Mouse (Mus musculus): ENCODE measurements around the gene Aff3. TPM values are rescaled to one million over a fixed set of nuclear protein-coding genes. Genes with fewer than 3 reads are reported as not detected.

Aff3 gene
- polyA plus RNA-seq, 1 experiment from 2014 or later: 2.1 TPM

DNA sequence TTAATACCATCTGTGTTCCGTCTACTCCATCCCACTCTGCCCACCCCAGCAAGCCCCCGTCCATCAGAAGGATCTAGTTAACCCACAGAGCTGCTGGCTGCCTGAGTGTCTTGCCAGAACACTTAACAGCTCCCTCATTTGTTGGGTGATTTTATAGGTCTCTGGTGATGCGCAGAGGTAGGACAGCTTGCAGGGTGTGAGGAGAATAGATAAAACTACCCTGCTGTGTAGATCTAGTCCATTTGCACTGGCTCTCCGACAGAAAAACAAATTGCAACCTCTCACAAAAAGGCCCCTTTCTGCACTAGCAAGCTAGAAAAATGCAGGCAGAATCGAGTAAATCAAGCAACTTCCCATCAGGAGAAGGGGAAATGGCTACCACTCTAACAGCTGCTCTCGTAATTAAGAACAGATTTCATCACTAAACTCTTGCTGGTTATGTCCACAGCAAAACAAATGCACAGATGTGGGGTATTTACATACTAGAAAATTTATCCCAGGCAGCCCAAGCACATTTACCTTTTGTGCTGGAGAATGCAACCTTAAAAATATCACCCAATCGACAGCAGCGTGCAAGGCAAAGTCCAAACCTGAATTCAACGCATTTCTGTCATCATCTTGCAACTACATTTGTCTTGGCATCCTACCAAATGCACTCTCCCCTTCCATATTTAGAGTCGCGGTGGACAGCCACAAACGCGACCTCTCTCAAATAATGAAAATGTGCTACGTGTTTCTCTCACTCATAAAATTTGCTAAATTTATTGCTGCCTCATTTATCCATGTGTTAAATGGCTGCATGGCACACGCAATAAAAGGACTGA is 152.3 kb downstream of the Aff3 start:
- no peak overlapping the region for H3K9ac ChIP-seq (ENCODE audit: low read depth, low read length)
- no peak overlapping the region for H3K27ac ChIP-seq (ENCODE audit: low read depth, low read length)
- no peaks in the 10 kb centered on the region for H3K27me3 ChIP-seq (replicated peaks; ENCODE audit: control insufficient read depth, insufficient read depth, low read length)
- H3K4me1 ChIP-seq (replicated peaks; ENCODE audit: control insufficient read depth, insufficient read depth, low read length): no peaks in the 10 kb centered on the region
- no peaks in the 10 kb centered on the region for H3K36me3 ChIP-seq (ENCODE audit: control insufficient read depth, insufficient read depth)
- H3K9me3 ChIP-seq (ENCODE audit: control insufficient read depth): no peaks in the 10 kb centered on the region
- H3K4me2 ChIP-seq (replicated peaks; ENCODE audit: low read depth): no peak overlapping the region
- WGBS: 56% methylated on average over 15 of the region's 15 CpGs
- TF ChIP-seq CTCF (IDR thresholded peaks at IDR 0.05; ENCODE audit: low read depth): no peak
- ATAC-seq: no peak
- H3K4me3 ChIP-seq (ENCODE audit: low read depth, low read length): no peak overlapping the region

DNA sequence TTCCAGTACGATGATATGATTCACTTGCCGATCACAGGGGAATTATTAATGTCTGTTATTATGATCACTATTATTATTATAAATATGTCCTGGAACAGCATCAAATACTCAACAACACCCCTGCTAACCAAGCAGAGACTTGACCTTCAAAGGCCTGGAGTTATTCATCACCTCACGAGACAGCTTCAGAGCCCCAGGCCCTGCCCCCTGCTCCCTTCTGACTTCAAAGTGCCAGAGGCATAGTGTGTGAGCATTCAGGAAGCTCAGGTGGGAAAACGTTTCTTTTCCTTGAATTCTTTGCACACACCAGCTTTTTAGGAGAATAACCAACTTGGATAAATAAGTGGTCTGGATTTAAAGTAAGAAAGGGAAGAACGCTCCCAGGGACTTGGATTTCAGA is 153.7 kb downstream of the Aff3 start:
- no peak overlapping the region for H3K4me2 ChIP-seq (replicated peaks; ENCODE audit: low read depth)
- WGBS: 59% methylated on average over 5 of the region's 5 CpGs
- H3K27me3 ChIP-seq (replicated peaks; ENCODE audit: control insufficient read depth, insufficient read depth, low read length): no peaks in the 10 kb centered on the region
- H3K4me1 ChIP-seq (replicated peaks; ENCODE audit: control insufficient read depth, insufficient read depth, low read length): no peaks in the 10 kb centered on the region
- ATAC-seq: no peak
- no peak for TF ChIP-seq CTCF (IDR thresholded peaks at IDR 0.05; ENCODE audit: low read depth)
- H3K27ac ChIP-seq (ENCODE audit: low read depth, low read length): no peak overlapping the region
- no peak overlapping the region for H3K9ac ChIP-seq (ENCODE audit: low read depth, low read length)
- H3K36me3 ChIP-seq (ENCODE audit: control insufficient read depth, insufficient read depth): no peaks in the 10 kb centered on the region
- no peaks in the 10 kb centered on the region for H3K9me3 ChIP-seq (ENCODE audit: control insufficient read depth)
- no peak overlapping the region for H3K4me3 ChIP-seq (ENCODE audit: low read depth, low read length)

DNA sequence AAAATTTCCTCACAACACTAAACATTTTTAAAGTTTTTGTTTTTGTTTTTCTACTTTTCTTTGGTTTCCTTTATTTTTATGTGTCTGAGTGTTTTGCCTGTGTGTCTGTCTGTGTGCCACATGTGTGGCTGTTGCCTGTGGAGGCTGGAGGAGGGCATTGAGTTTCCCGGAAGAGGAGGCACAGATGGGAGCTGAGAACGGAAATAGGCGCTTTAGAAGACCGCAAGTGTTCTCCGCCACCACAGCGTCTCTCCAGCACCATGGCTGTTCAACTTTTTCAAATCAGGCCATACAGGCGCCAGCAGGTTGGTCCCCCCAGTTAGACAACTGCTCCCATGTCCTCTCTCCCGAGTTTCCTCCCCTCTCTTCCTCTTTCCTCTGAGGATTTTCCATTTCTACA is 155.5 kb downstream of the Aff3 start:
- H3K36me3 ChIP-seq (ENCODE audit: control insufficient read depth, insufficient read depth): no peaks in the 10 kb centered on the region
- H3K27me3 ChIP-seq (replicated peaks; ENCODE audit: control insufficient read depth, insufficient read depth, low read length): no peaks in the 10 kb centered on the region
- ATAC-seq: no peak
- H3K9me3 ChIP-seq (ENCODE audit: control insufficient read depth): no peaks in the 10 kb centered on the region
- no peaks in the 10 kb centered on the region for H3K4me1 ChIP-seq (replicated peaks; ENCODE audit: control insufficient read depth, insufficient read depth, low read length)
- no peak for TF ChIP-seq CTCF (IDR thresholded peaks at IDR 0.05; ENCODE audit: low read depth)
- H3K4me2 ChIP-seq (replicated peaks; ENCODE audit: low read depth): no peak overlapping the region
- no peak overlapping the region for H3K27ac ChIP-seq (ENCODE audit: low read depth, low read length)
- no peak overlapping the region for H3K4me3 ChIP-seq (ENCODE audit: low read depth, low read length)
- H3K9ac ChIP-seq (ENCODE audit: low read depth, low read length): no peak overlapping the region
- 78% methylated on average over 8 of the region's 8 CpGs for WGBS

GRCm38 (mm10) chr1:38507636-38508179 is 157.0 kb downstream of the Aff3 start:
- WGBS: 75% methylated on average over 7 of the region's 7 CpGs
- no peak overlapping the region for H3K9ac ChIP-seq (ENCODE audit: low read depth, low read length)
- no peak for TF ChIP-seq CTCF (IDR thresholded peaks at IDR 0.05; ENCODE audit: low read depth)

DNA sequence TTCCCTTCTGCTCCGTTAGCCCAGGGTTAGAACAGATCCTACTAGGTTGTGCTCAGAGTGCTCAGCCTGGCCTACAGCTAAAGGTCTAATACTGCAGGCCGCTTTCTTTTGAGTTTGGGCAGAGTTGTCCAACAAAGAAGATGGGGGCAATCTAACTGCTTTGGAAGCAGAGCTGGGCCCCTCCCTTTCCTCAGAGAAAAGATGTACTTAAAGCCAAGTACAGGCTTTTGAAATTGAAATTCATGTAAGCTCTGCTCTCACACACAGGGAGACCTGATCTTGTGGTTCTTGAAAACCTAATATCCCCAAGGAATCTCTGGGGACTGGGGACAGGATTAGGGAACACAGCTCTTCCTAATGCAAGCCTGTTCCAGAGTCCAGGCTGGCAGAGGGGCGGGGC is 158.4 kb downstream of the Aff3 start:
- H3K4me3 ChIP-seq (ENCODE audit: low read depth, low read length): no peak overlapping the region
- H3K9me3 ChIP-seq (ENCODE audit: control insufficient read depth): no peaks in the 10 kb centered on the region
- no peaks in the 10 kb centered on the region for H3K4me1 ChIP-seq (replicated peaks; ENCODE audit: control insufficient read depth, insufficient read depth, low read length)
- no peak for ATAC-seq
- H3K36me3 ChIP-seq (ENCODE audit: control insufficient read depth, insufficient read depth): no peaks in the 10 kb centered on the region
- H3K4me2 ChIP-seq (replicated peaks; ENCODE audit: low read depth): no peak overlapping the region
- WGBS: 93% methylated on average over 3 of the region's 3 CpGs
- H3K9ac ChIP-seq (ENCODE audit: low read depth, low read length): no peak overlapping the region
- no peak for TF ChIP-seq CTCF (IDR thresholded peaks at IDR 0.05; ENCODE audit: low read depth)
- no peaks in the 10 kb centered on the region for H3K27me3 ChIP-seq (replicated peaks; ENCODE audit: control insufficient read depth, insufficient read depth, low read length)
- no peak overlapping the region for H3K27ac ChIP-seq (ENCODE audit: low read depth, low read length)

More at GRCm38 (mm10) chr1:38507636-38508179, 157.0 kb downstream of the Aff3 start:
- Histone ChIP-seq H3K4me2 (replicated peaks; ENCODE audit: low read depth) (no peak overlapping the region), H3K4me1 (replicated peaks; ENCODE audit: control insufficient read depth, insufficient read depth, low read length) (no peaks in the 10 kb centered on the region), H3K27ac (ENCODE audit: low read depth, low read length) (no peak overlapping the region), H3K4me3 (ENCODE audit: low read depth, low read length) (no peak overlapping the region), H3K36me3 (ENCODE audit: control insufficient read depth, insufficient read depth) (no peaks in the 10 kb centered on the region), H3K27me3 (replicated peaks; ENCODE audit: control insufficient read depth, insufficient read depth, low read length) (no peaks in the 10 kb centered on the region), H3K9me3 (ENCODE audit: control insufficient read depth) (no peaks in the 10 kb centered on the region)
- no peak for ATAC-seq

GRCm38 (mm10) chr1:38503431-38504089 is 161.2 kb downstream of the Aff3 start:
- no peaks in the 10 kb centered on the region for H3K36me3 ChIP-seq (ENCODE audit: control insufficient read depth, insufficient read depth)
- H3K9me3 ChIP-seq (ENCODE audit: control insufficient read depth): no peaks in the 10 kb centered on the region
- no peaks in the 10 kb centered on the region for H3K4me1 ChIP-seq (replicated peaks; ENCODE audit: control insufficient read depth, insufficient read depth, low read length)
- H3K27ac ChIP-seq (ENCODE audit: low read depth, low read length): no peak overlapping the region
- H3K27me3 ChIP-seq (replicated peaks; ENCODE audit: control insufficient read depth, insufficient read depth, low read length): no peaks in the 10 kb centered on the region
- no peak for ATAC-seq
- no peak for TF ChIP-seq CTCF (IDR thresholded peaks at IDR 0.05; ENCODE audit: low read depth)
- H3K9ac ChIP-seq (ENCODE audit: low read depth, low read length): no peak overlapping the region
- H3K4me3 ChIP-seq (ENCODE audit: low read depth, low read length): no peak overlapping the region
- 93% methylated on average over 13 of the region's 13 CpGs for WGBS
- no peak overlapping the region for H3K4me2 ChIP-seq (replicated peaks; ENCODE audit: low read depth)
